ENCODE assay signal across 19 mouse cellular contexts in the genomic region with DNA sequence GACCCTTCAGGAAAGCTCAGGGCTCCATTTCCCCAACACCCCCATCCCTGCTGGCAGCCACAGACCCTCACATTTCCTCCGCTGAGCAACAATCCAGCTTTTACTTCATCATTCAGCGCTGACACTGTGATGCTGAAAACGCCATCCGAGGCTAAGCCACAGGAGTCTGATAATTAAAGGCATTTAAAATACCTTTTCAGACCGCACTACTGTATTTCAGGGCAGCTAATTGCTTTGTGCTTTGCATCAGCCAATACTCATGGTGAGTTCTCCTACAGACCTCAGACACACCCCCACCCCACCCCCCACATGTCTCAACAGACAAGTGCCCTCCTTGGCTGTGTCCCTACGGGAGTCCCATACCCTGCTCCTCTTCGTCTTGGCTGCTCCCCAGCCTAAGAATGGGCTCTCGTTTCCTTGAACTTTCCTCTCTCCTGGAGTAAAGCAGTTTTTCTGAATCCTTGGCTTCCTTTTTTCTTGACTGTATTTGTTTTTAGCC.
DNase-seq lines count a peak whose midpoint lies in the region; ATAC-seq and TF ChIP-seq lines count a peak whose summit lies in the region.
"Had no signal": no experiment of that assay in that cellular context is flagged by ENCODE, and none has a peak within 500 bp of the region (broad histone marks: within the 10 kb centered on the region; RNA-seq: fewer than 3 reads in every experiment).

No protein-coding gene starts in this region.

- intact Hi-C loops in left cerebral cortex, postnatal 10 days (cut with DNase I): no loop called here

- H3K27me3 ChIP-seq in forebrain, embryonic 13.5 days: no peaks in the 10 kb centered on the region
- no peaks in the 10 kb centered on the region for H3K27me3 ChIP-seq in forebrain, postnatal 0 days (ENCODE audit: insufficient read depth, low read length)
- H3K27me3 ChIP-seq: embryonic facial prominence, embryonic 13.5 days; heart, embryonic 12.5 days; Patski had no signal

- 0 out of 2 replicates have a peak, but pooled peaks cover 3% of the 10 kb centered on the region for H3K4me1 ChIP-seq in forebrain, embryonic 13.5 days
- H3K4me1 ChIP-seq in forebrain, postnatal 0 days (ENCODE audit: insufficient read depth): no peaks in the 10 kb centered on the region
- peaks cover 0 to 2% of the 10 kb centered on the region in 2 experiments; a peak in 1 of 4 replicates for H3K4me1 ChIP-seq in ES-E14 (ENCODE audit: control insufficient read depth in 2 of 2, insufficient read depth in 2 of 2, low read length in 2 of 2, poor library complexity in 1 of 2)
- H3K4me1 ChIP-seq: heart, embryonic 12.5 days had no signal

- no peak for TF ChIP-seq POLR2A in brain, embryonic 14.5 days (IDR thresholded peaks at IDR 0.05; ENCODE audit: borderline replicate concordance, extremely low read depth, insufficient read depth, insufficient read length, poor library complexity, severe bottlenecking)

- DNase-seq in forebrain, postnatal 0 days: no peak
- DNase-seq in ES-CJ7 (ENCODE audit: low read depth, low spot score): peak; percentile 19
- DNase-seq in ES-E14 (ENCODE audit: low read depth, low spot score): peak; percentile 38
- peak; percentile 63 for DNase-seq in brain, embryonic 14.5 days (ENCODE audit: low read depth)
- no peak for DNase-seq in right cerebral cortex, adult 18-20 months
- DNase-seq in left cerebral cortex, postnatal 10 days (ENCODE audit: extremely low spot score in 1 of 2, low spot score in 2 of 2): no peak
- DNase-seq: adrenal gland, adult 8-10 months; adrenal gland, postnatal 36 days; cerebellum, adult 11 months; cerebellum, adult 8-10 months; cerebellum, postnatal 25 days; gastrocnemius, postnatal 14 days; heart, postnatal 36 days; kidney, adult 18-20 months had no signal

- 17% methylated on average over 8 of the region's 8 CpGs for WGBS in forebrain, embryonic 13.5 days
- WGBS in forebrain, postnatal 0 days: 12% methylated on average over 8 of the region's 8 CpGs

- no peaks in the 10 kb centered on the region for H3K9me3 ChIP-seq in forebrain, embryonic 13.5 days (replicated peaks)
- no peaks in the 10 kb centered on the region for H3K9me3 ChIP-seq in forebrain, postnatal 0 days (ENCODE audit: low read length)
- no peaks in the 10 kb centered on the region for H3K9me3 ChIP-seq in ES-E14 (ENCODE audit: control insufficient read depth, insufficient read depth, low read depth, low read length)
- H3K9me3 ChIP-seq: embryonic facial prominence, embryonic 13.5 days; heart, embryonic 12.5 days had no signal

- no peaks in the 10 kb centered on the region for H3K36me3 ChIP-seq in forebrain, embryonic 13.5 days (ENCODE audit: poor library complexity, severe bottlenecking)
- no peaks in the 10 kb centered on the region for H3K36me3 ChIP-seq in forebrain, postnatal 0 days (ENCODE audit: insufficient read depth)
- H3K36me3 ChIP-seq in ES-E14 (ENCODE audit: control insufficient read depth, insufficient read depth, low read length, poor library complexity, severe bottlenecking): no peaks in the 10 kb centered on the region
- H3K36me3 ChIP-seq: embryonic facial prominence, embryonic 13.5 days; heart, embryonic 12.5 days had no signal

- H3K27ac ChIP-seq in forebrain, embryonic 13.5 days: 0 out of 2 replicates have a peak overlapping the region, but pooled peaks have one; percentile 25
- no peak overlapping the region for H3K27ac ChIP-seq in forebrain, postnatal 0 days (ENCODE audit: low read depth, low read length)
- H3K27ac ChIP-seq in ES-E14 (ENCODE audit: insufficient read depth, low read depth, low read length, poor library complexity, severe bottlenecking): no peak overlapping the region
- H3K27ac ChIP-seq: embryonic facial prominence, embryonic 13.5 days had no signal

- in situ Hi-C loops in ES-E14 (cut with MboI; ENCODE audit: low sequenced_read_pairs in 2 of 2, unreplicated experiment in 2 of 2): no loop called here

- H3K4me2 ChIP-seq in forebrain, embryonic 13.5 days: no peak overlapping the region
- H3K4me2 ChIP-seq in forebrain, postnatal 0 days (ENCODE audit: low read depth): no peak overlapping the region
- H3K4me2 ChIP-seq: embryonic facial prominence, embryonic 13.5 days; heart, embryonic 12.5 days had no signal

- no peak overlapping the region for H3K4me3 ChIP-seq in forebrain, embryonic 13.5 days
- H3K4me3 ChIP-seq in forebrain, postnatal 0 days (ENCODE audit: low read depth, low read length): no peak overlapping the region
- no peak overlapping the region for H3K4me3 ChIP-seq in ES-E14 (ENCODE audit: insufficient read depth in 1 of 2, low read depth in 1 of 2, low read length in 2 of 2, poor library complexity in 1 of 2, severe bottlenecking in 1 of 2)
- H3K4me3 ChIP-seq: embryonic facial prominence, embryonic 13.5 days; heart, embryonic 12.5 days had no signal

- no peak overlapping the region for H3K9ac ChIP-seq in forebrain, embryonic 13.5 days
- no peak overlapping the region for H3K9ac ChIP-seq in forebrain, postnatal 0 days
- H3K9ac ChIP-seq in ES-E14 (ENCODE audit: insufficient read depth, low read depth, low read length, poor library complexity, severe bottlenecking): no peak overlapping the region
- H3K9ac ChIP-seq: embryonic facial prominence, embryonic 13.5 days; heart, embryonic 12.5 days had no signal

- ATAC-seq in forebrain, embryonic 13.5 days: peak; percentile 43; the same call in 1 of the 2 replicates
- no peak for ATAC-seq in forebrain, postnatal 0 days
- ATAC-seq: hindbrain, embryonic 16.5 days; Patski had no signal

- no peak for TF ChIP-seq CTCF in forebrain, postnatal 0 days (IDR thresholded peaks at IDR 0.05; ENCODE audit: low read depth)
- TF ChIP-seq CTCF in brain, embryonic 14.5 days (IDR thresholded peaks at IDR 0.05; ENCODE audit: borderline replicate concordance, extremely low read depth, insufficient read depth, insufficient read length): no peak

TF ChIP-seq in ES-E14, 5 proteins besides CTCF, POLR2A, EP300 and RAD21:
- TF ChIP-seq HCFC1 (IDR thresholded peaks at IDR 0.05; ENCODE audit: borderline replicate concordance, insufficient read depth, low read length): no peak
- no peak for TF ChIP-seq MAFK (IDR thresholded peaks at IDR 0.05; ENCODE audit: insufficient read depth, low read depth, low read length)
- TF ChIP-seq ZNF384 (IDR thresholded peaks at IDR 0.05; ENCODE audit: low read depth, low read length): no peak
- TF ChIP-seq CHD2 (IDR thresholded peaks at IDR 0.05; ENCODE audit: low read depth, low read length): no peak
- TF ChIP-seq ZC3H11A (IDR thresholded peaks at IDR 0.05; ENCODE audit: borderline replicate concordance, low read depth, low read length): no peak

Comparison
In these comparisons a context has a peak if more than half of its experiments do, and no peak if none do; other contexts are left out.
1. DNase-seq: peak in ES-CJ7 (single experiment), ES-E14 (single experiment) and brain, embryonic 14.5 days (single experiment); none in forebrain, postnatal 0 days (single experiment), right cerebral cortex, adult 18-20 months (single experiment) and left cerebral cortex, postnatal 10 days (0 of 2).